Mouse (Mus musculus): ENCODE results near the gene Aldh9a1.

DNA sequence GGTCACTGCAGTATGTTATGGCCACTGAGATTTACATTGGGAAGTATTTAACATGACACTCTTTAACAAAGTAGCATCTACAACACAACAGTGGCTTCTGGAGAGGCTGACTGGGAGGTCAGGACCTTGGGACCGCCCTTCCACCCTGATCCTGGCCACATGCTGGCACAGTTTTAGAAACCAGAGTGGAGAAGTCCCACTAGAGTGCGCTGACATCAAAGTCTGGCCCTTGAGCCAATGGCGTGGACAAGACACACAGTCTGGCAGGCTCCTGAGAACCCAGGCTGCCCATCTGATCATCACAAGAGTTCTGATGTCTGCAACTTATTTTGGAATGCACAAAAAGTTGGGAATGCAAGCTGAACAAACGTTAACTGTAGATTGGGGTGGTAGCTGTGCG is 30.0 kb downstream of the Aldh9a1 start:
- 0 out of 2 replicates have a peak, but pooled peaks have one; percentile 15 for TF ChIP-seq CTCF (IDR thresholded peaks at IDR 0.05; ENCODE audit: low read depth)
- TF ChIP-seq EP300 (IDR thresholded peaks at IDR 0.05; ENCODE audit: low read depth), result no peak

Data from liver, postnatal 0 days (tissue).